Mouse (Mus musculus) granulocyte monocyte progenitor cell, adult 5-6 weeks (primary cell): ENCODE measurements around the gene Scd1. TPM values are rescaled to one million over a fixed set of nuclear protein-coding genes. Genes with fewer than 3 reads are reported as not detected.
"Not testable (repeated sequence)": the region's sequence is repeated elsewhere in the genome, so short reads cannot be mapped to it uniquely, and the experiment has no call there.

Experiments
- ATAC-seq: replicated peaks from 2 replicates; pipeline ENCODE4 v1.8.0; 2016; ENCODE audit warnings: mild to moderate bottlenecking, moderate TSS enrichment, inconsistent platforms; ENCODE audit not compliant: poor library complexity, severe bottlenecking
- total RNA-seq, 2 experiments: library from RNA; stranded (forward) in 1 of 2; stranded (reverse) in 1 of 2; fragments of 200-712, 200-1000 nt in 1 of 2; fragments of >200 nt in 1 of 2; fragmentation: Nextera tagmentation in 1 of 2; gene quantifications; 2 replicates each; pipeline ENCODE4 v1.2.3; 2014 to 2017

Gene Scd1
- total RNA-seq, 2 experiments from 2014 or later, result not detected

- ATAC-seq, result peak; percentile 69
Measured at GRCm38 (mm10) chr19:44370231-44370630, 37.4 kb downstream of the Scd1 start.

GRCm38 (mm10) chr19:44369371-44369770 lies 38.3 kb downstream of the Scd1 start:
- ATAC-seq, result no peak

- ATAC-seq, result not testable (repeated sequence)
Measured at GRCm38 (mm10) chr19:44367076-44367475, 40.6 kb downstream of the Scd1 start.

- ATAC-seq, result no peak
Measured at GRCm38 (mm10) chr19:44365733-44366132, 41.9 kb downstream of the Scd1 start.

- ATAC-seq, result no peak
Measured at GRCm38 (mm10) chr19:44364029-44364428, 43.6 kb downstream of the Scd1 start.

GRCm38 (mm10) chr19:44363529-44363928 lies 44.1 kb downstream of the Scd1 start:
- ATAC-seq, result peak; percentile 97

- ATAC-seq, result no peak
Measured at GRCm38 (mm10) chr19:44358700-44359099, 49.0 kb downstream of the Scd1 start.

GRCm38 (mm10) chr19:44351756-44352155 lies 55.9 kb downstream of the Scd1 start:
- no peak for ATAC-seq

- ATAC-seq, result no peak
Measured at GRCm38 (mm10) chr19:44349689-44350088, 58.0 kb downstream of the Scd1 start.

Other genes with a start within 250 kb of the Scd1 start
- gene Pkd2l1, start 215.4 kb downstream of the Scd1 start, total RNA-seq (2014; fragmentation: Nextera tagmentation), result not detected in 2 replicates
- not detected in 2 replicates for gene Pkd2l1, start 215.4 kb downstream of the Scd1 start, total RNA-seq (2017)
- gene Scd3, start 204.6 kb downstream of the Scd1 start, total RNA-seq (2014; fragmentation: Nextera tagmentation), result not detected in 2 replicates
- gene Scd3, start 204.6 kb downstream of the Scd1 start, total RNA-seq (2017), result not detected in 2 replicates
- 91.6 and 93.4 TPM in 2 replicates for gene Scd2, start 114.2 kb downstream of the Scd1 start, total RNA-seq (2014; fragmentation: Nextera tagmentation)
- gene Scd2, start 114.2 kb downstream of the Scd1 start, total RNA-seq (2017), result 108 and 109 TPM in 2 replicates
- gene Scd4, start 74.8 kb downstream of the Scd1 start, total RNA-seq (2014; fragmentation: Nextera tagmentation), result not detected in 2 replicates
- 0.22 TPM in 1 of 2 replicates, not detected in the other for gene Scd4, start 74.8 kb downstream of the Scd1 start, total RNA-seq (2017)
- gene Wnt8b, start 85.6 kb upstream of the Scd1 start, total RNA-seq (2014; fragmentation: Nextera tagmentation), result not detected in 2 replicates
- not detected in 2 replicates for gene Wnt8b, start 85.6 kb upstream of the Scd1 start, total RNA-seq (2017)
- gene Sec31b, start 138.0 kb upstream of the Scd1 start, total RNA-seq (2014; fragmentation: Nextera tagmentation), result 0.67 and 4.0 TPM in 2 replicates
- gene Sec31b, start 138.0 kb upstream of the Scd1 start, total RNA-seq (2017), result 0.62 and 0.95 TPM in 2 replicates
- not detected in 2 replicates for gene Gm20538, start 145.0 kb upstream of the Scd1 start, total RNA-seq (2014; fragmentation: Nextera tagmentation)
- gene Gm20538, start 145.0 kb upstream of the Scd1 start, total RNA-seq (2017), result not detected in 2 replicates
- gene Ndufb8, start 147.6 kb upstream of the Scd1 start, total RNA-seq (2014; fragmentation: Nextera tagmentation), result 424 and 454 TPM in 2 replicates
- 298 and 303 TPM in 2 replicates for gene Ndufb8, start 147.6 kb upstream of the Scd1 start, total RNA-seq (2017)
- gene Hif1an, start 155.0 kb upstream of the Scd1 start, total RNA-seq (2014; fragmentation: Nextera tagmentation), result 8.5 and 9.5 TPM in 2 replicates
- 4.8 and 9.9 TPM in 2 replicates for gene Hif1an, start 155.0 kb upstream of the Scd1 start, total RNA-seq (2017)